8 mouse cellular contexts compared by ENCODE assay signal in the genomic region with DNA sequence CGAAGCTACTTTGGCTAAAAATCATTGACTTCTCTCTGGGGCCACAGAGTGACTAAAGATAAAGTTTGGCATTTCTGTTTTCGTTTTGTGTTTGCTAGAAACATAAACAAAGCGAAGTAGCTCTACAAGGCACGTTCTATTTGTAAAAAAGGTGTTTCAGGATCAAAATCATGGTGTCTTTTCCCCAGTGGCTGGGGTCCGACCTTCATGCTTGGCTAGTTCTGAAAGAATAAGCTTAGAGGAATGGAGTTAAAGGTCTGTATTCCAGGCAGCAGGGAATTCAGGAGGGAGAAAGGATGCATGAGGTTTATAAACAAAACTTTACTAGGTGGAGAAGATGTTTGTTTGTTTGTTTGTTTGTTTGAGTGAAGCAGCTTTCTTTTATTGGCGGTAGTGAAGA. TPM values are rescaled to one million over a fixed set of nuclear protein-coding genes. Genes with fewer than 3 reads are reported as not detected.
DNase-seq lines count a peak whose midpoint lies in the region; ATAC-seq and TF ChIP-seq lines count a peak whose summit lies in the region.

No protein-coding gene starts in this region.

- peaks cover 5% of the 10 kb centered on the region for H3K4me1 ChIP-seq in lung, embryonic 14.5 days (ENCODE audit: insufficient read depth)
- H3K4me1 ChIP-seq in embryonic fibroblast, embryonic 13.5 days (ENCODE audit: control insufficient read depth, insufficient read depth, low read length): no peaks in the 10 kb centered on the region
- peaks cover 6% of the 10 kb centered on the region for H3K4me1 ChIP-seq in limb, embryonic 12.5 days (replicated peaks)
- peaks cover 17% of the 10 kb centered on the region for H3K4me1 ChIP-seq in neural tube, embryonic 15.5 days

- H3K4me3 ChIP-seq in lung, embryonic 14.5 days (ENCODE audit: low read depth, low read length): peak overlapping the region; percentile 61
- peak overlapping the region; percentile 50 for H3K4me3 ChIP-seq in embryonic fibroblast, embryonic 13.5 days (ENCODE audit: insufficient read depth, low read length)
- peak overlapping the region; percentile 65 for H3K4me3 ChIP-seq in limb, embryonic 12.5 days (replicated peaks)
- peak overlapping the region; percentile 72 for H3K4me3 ChIP-seq in neural tube, embryonic 15.5 days (replicated peaks)

- H3K9me3 ChIP-seq in lung, embryonic 14.5 days (ENCODE audit: low read depth, low read length): no peaks in the 10 kb centered on the region
- no peaks in the 10 kb centered on the region for H3K9me3 ChIP-seq in limb, embryonic 12.5 days
- no peaks in the 10 kb centered on the region for H3K9me3 ChIP-seq in neural tube, embryonic 15.5 days (replicated peaks)

- peak overlapping the region; percentile 69 for H3K9ac ChIP-seq in lung, embryonic 14.5 days
- peak overlapping the region; percentile 80 for H3K9ac ChIP-seq in limb, embryonic 12.5 days (replicated peaks)
- H3K9ac ChIP-seq in neural tube, embryonic 15.5 days (replicated peaks): peak overlapping the region; percentile 78

- peaks cover 8% of the 10 kb centered on the region; the same call in 1 of the 2 replicates for H3K36me3 ChIP-seq in lung, embryonic 14.5 days (ENCODE audit: insufficient read depth)
- H3K36me3 ChIP-seq in limb, embryonic 12.5 days: peaks cover 24% of the 10 kb centered on the region; the same call in 1 of the 2 replicates
- H3K36me3 ChIP-seq in neural tube, embryonic 15.5 days: peaks cover 10% of the 10 kb centered on the region

- TF ChIP-seq POLR2A in embryonic fibroblast, embryonic 13.5 days (IDR thresholded peaks at IDR 0.05; ENCODE audit: low read depth, low read length): no peak

- ATAC-seq in lung, embryonic 14.5 days (ENCODE audit: insufficient read depth): no peak
- no peak for ATAC-seq in limb, embryonic 12.5 days (ENCODE audit: insufficient number of reproducible peaks, insufficient read depth, low FRiP score, low TSS enrichment, low read depth)
- ATAC-seq in neural tube, embryonic 15.5 days (ENCODE audit: low FRiP score): no peak
- no peak for ATAC-seq in megakaryocyte progenitor cell, adult 5-6 weeks (replicated peaks; ENCODE audit: poor library complexity)

- peak overlapping the region; percentile 70 for H3K4me2 ChIP-seq in lung, embryonic 14.5 days
- peak overlapping the region; percentile 70 for H3K4me2 ChIP-seq in limb, embryonic 12.5 days
- H3K4me2 ChIP-seq in neural tube, embryonic 15.5 days: peak overlapping the region; percentile 68

- peak overlapping the region; percentile 99 for H3K27ac ChIP-seq in lung, embryonic 14.5 days (ENCODE audit: low read depth)
- peak overlapping the region; percentile 99 for H3K27ac ChIP-seq in embryonic fibroblast, embryonic 13.5 days (ENCODE audit: insufficient read depth, low read length)
- peak overlapping the region; percentile 99 for H3K27ac ChIP-seq in limb, embryonic 12.5 days
- H3K27ac ChIP-seq in neural tube, embryonic 15.5 days (replicated peaks): peak overlapping the region; percentile 100

- no peak for DNase-seq in lung, embryonic 14.5 days
- no peak for DNase-seq in lung, postnatal 14 days
- DNase-seq in thymus, postnatal 14 days: no peak
- no peak for DNase-seq in urinary bladder, adult 2 months (ENCODE audit: low spot score)

- H3K27me3 ChIP-seq in lung, embryonic 14.5 days (ENCODE audit: insufficient read depth, low read length): no peaks in the 10 kb centered on the region
- H3K27me3 ChIP-seq in limb, embryonic 12.5 days: no peaks in the 10 kb centered on the region
- no peaks in the 10 kb centered on the region for H3K27me3 ChIP-seq in neural tube, embryonic 15.5 days (replicated peaks)

- TF ChIP-seq CTCF in lung, embryonic 14.5 days (IDR thresholded peaks at IDR 0.05; ENCODE audit: low read depth): no peak
- TF ChIP-seq CTCF in embryonic fibroblast, embryonic 13.5 days (IDR thresholded peaks at IDR 0.05; ENCODE audit: borderline replicate concordance, insufficient read depth, low read length): no peak

- 17% methylated on average over 6 of the region's 6 CpGs for WGBS in lung, embryonic 14.5 days
- WGBS in limb, embryonic 12.5 days: 25% methylated on average over 6 of the region's 6 CpGs
- 20% methylated on average over 6 of the region's 6 CpGs for WGBS in neural tube, embryonic 15.5 days

RNA-seq across cellular contexts. Expression of gene 0610009B22Rik, which starts 0.7 kb away (rescaled TPM):
- polyA plus RNA-seq in lung, embryonic 14.5 days (2014; fragmentation: Nextera tagmentation; extraction: Ambion mirVana): 81.0 and 86.4 TPM in 2 replicates
- 30.8 and 31.2 TPM in 2 replicates for polyA plus RNA-seq in embryonic fibroblast, embryonic 13.5 days (2011; ENCODE audit: insufficient read length, low read depth, missing spikeins)
- 93.9 and 100 TPM in 2 replicates for polyA plus RNA-seq in limb, embryonic 12.5 days (2016; fragmentation: Nextera tagmentation; extraction: Ambion mirVana)
- polyA plus RNA-seq in neural tube, embryonic 15.5 days (2015; fragmentation: Nextera tagmentation; extraction: Ambion mirVana): 105 and 111 TPM in 2 replicates
- 32.9 and 36.5 TPM in 2 replicates for total RNA-seq in megakaryocyte progenitor cell, adult 5-6 weeks (2015)
- total RNA-seq in megakaryocyte progenitor cell, adult 5-6 weeks (2017): 13.5 and 18.5 TPM in 2 replicates
- polyA plus RNA-seq in urinary bladder, adult 2 months (2012; rRNA removed): 33.4 and 45.1 TPM in 2 replicates

RNA-seq across cellular contexts. Expression of gene D930048N14Rik, which starts 38.6 kb away (rescaled TPM):
- 3.4 TPM in 2 replicates for polyA plus RNA-seq in lung, embryonic 14.5 days (2014; fragmentation: Nextera tagmentation; extraction: Ambion mirVana)
- 0.30 and 0.52 TPM in 2 replicates for polyA plus RNA-seq in embryonic fibroblast, embryonic 13.5 days (2011; ENCODE audit: insufficient read length, low read depth, missing spikeins)
- polyA plus RNA-seq in limb, embryonic 12.5 days (2016; fragmentation: Nextera tagmentation; extraction: Ambion mirVana): 2.5 and 3.7 TPM in 2 replicates
- 2.0 and 2.3 TPM in 2 replicates for polyA plus RNA-seq in neural tube, embryonic 15.5 days (2015; fragmentation: Nextera tagmentation; extraction: Ambion mirVana)
- total RNA-seq in megakaryocyte progenitor cell, adult 5-6 weeks (2015): 0.15 TPM in 1 of 2 replicates, not detected in the other
- 0.21 TPM in 1 of 2 replicates, not detected in the other for total RNA-seq in megakaryocyte progenitor cell, adult 5-6 weeks (2017)
- 15.1 and 20.6 TPM in 2 replicates for polyA plus RNA-seq in urinary bladder, adult 2 months (2012; rRNA removed)

RNA-seq across cellular contexts. Expression of gene N4bp3, which starts 38.7 kb away (rescaled TPM):
- 35.5 and 39.2 TPM in 2 replicates for polyA plus RNA-seq in lung, embryonic 14.5 days (2014; fragmentation: Nextera tagmentation; extraction: Ambion mirVana)
- 0.35 and 1.8 TPM in 2 replicates for polyA plus RNA-seq in embryonic fibroblast, embryonic 13.5 days (2011; ENCODE audit: insufficient read length, low read depth, missing spikeins)
- 28.0 and 29.5 TPM in 2 replicates for polyA plus RNA-seq in limb, embryonic 12.5 days (2016; fragmentation: Nextera tagmentation; extraction: Ambion mirVana)
- polyA plus RNA-seq in neural tube, embryonic 15.5 days (2015; fragmentation: Nextera tagmentation; extraction: Ambion mirVana): 30.0 and 31.9 TPM in 2 replicates
- 0.10 and 0.44 TPM in 2 replicates for total RNA-seq in megakaryocyte progenitor cell, adult 5-6 weeks (2015)
- 0.46 and 0.78 TPM in 2 replicates for total RNA-seq in megakaryocyte progenitor cell, adult 5-6 weeks (2017)
- polyA plus RNA-seq in urinary bladder, adult 2 months (2012; rRNA removed): 4.2 and 4.9 TPM in 2 replicates

RNA-seq across cellular contexts. Expression of gene Rmnd5b, which starts 53.6 kb away (rescaled TPM):
- 39.4 and 43.6 TPM in 2 replicates for polyA plus RNA-seq in lung, embryonic 14.5 days (2014; fragmentation: Nextera tagmentation; extraction: Ambion mirVana)
- polyA plus RNA-seq in embryonic fibroblast, embryonic 13.5 days (2011; ENCODE audit: insufficient read length, low read depth, missing spikeins): 17.5 and 20.0 TPM in 2 replicates
- 41.5 and 42.6 TPM in 2 replicates for polyA plus RNA-seq in limb, embryonic 12.5 days (2016; fragmentation: Nextera tagmentation; extraction: Ambion mirVana)
- 79.1 and 79.8 TPM in 2 replicates for polyA plus RNA-seq in neural tube, embryonic 15.5 days (2015; fragmentation: Nextera tagmentation; extraction: Ambion mirVana)
- 34.9 TPM in 2 replicates for total RNA-seq in megakaryocyte progenitor cell, adult 5-6 weeks (2015)
- total RNA-seq in megakaryocyte progenitor cell, adult 5-6 weeks (2017): 11.4 and 20.4 TPM in 2 replicates
- polyA plus RNA-seq in urinary bladder, adult 2 months (2012; rRNA removed): 35.3 and 43.4 TPM in 2 replicates
